Mouse (Mus musculus) hindbrain, embryonic 13.5 days (tissue): ENCODE results near the gene Lgals8. TPM values are rescaled to one million over a fixed set of nuclear protein-coding genes. Genes with fewer than 3 reads are reported as not detected.
"Not testable (repeated sequence)": the region's sequence is repeated elsewhere in the genome, so short reads cannot be mapped to it uniquely, and the experiment has no call there.

ENCODE experiments used
- ATAC-seq: fragments of 200-750 bp; cut with Nextera tagmentation; 2 replicates; pipeline ENCODE4 v1.8.0; 2017; ENCODE audit warnings: moderate TSS enrichment; ENCODE audit not compliant: low FRiP score
- H3K27ac ChIP-seq: fragments of 300-500 bp; sonication (generic); 2 replicates; pipeline ENCODE4 v1.5.1; 2015; ENCODE audit warnings: inconsistent platforms, mild to moderate bottlenecking, moderate library complexity
- H3K27me3 ChIP-seq: fragments of 300-500 bp; sonication (generic); 2 replicates; pipeline ENCODE4 v1.6.1; 2015; ENCODE audit warnings: mild to moderate bottlenecking, inconsistent platforms
- H3K36me3 ChIP-seq: fragments of 300-500 bp; sonication (generic); 2 replicates; pipeline ENCODE4 v1.6.1; 2015; ENCODE audit warnings: mild to moderate bottlenecking, inconsistent platforms
- H3K4me1 ChIP-seq: fragments of 300-500 bp; sonication (generic); replicated peaks from 2 replicates; pipeline ENCODE4 v1.6.1; 2015; ENCODE audit warnings: inconsistent platforms
- H3K4me2 ChIP-seq: fragments of 300-500 bp; sonication (generic); 2 replicates; pipeline ENCODE4 v1.6.1; 2015; ENCODE audit warnings: inconsistent platforms, mild to moderate bottlenecking, moderate library complexity
- H3K4me3 ChIP-seq: fragments of 300-500 bp; sonication (generic); 2 replicates; pipeline ENCODE4 v1.5.1; 2015; ENCODE audit warnings: mild to moderate bottlenecking, inconsistent platforms
- H3K9ac ChIP-seq: fragments of 300-500 bp; sonication (generic); 2 replicates; pipeline ENCODE4 v1.6.1; 2015; ENCODE audit warnings: mild to moderate bottlenecking, inconsistent platforms
- H3K9me3 ChIP-seq: fragments of 300-500 bp; sonication (generic); 2 replicates; pipeline ENCODE4 v1.6.1; 2016; ENCODE audit warnings: inconsistent platforms
- WGBS: fragments of 180-500 bp; shearing (Covaris S2); methylation state at CpG from one replicate; pipeline ENCODE4 v1.1.7; 2015; 5-methylcytosine and 5-hydroxymethylcytosine counted together
- polyA plus RNA-seq: library from polyadenylated mRNA; unstranded; fragments of >200 nt; fragmentation: Nextera tagmentation; extraction: Ambion mirVana; gene quantifications from 2 replicates; pipeline ENCODE4 v1.2.1, GENCODE M21; 2015

The Lgals8 gene
- polyA plus RNA-seq, 1 experiment from 2014 or later = 20.0 TPM

GRCm38 (mm10) chr13:12479802-12480201, 15.1 kb upstream of the Lgals8 start:
- no peaks in the 10 kb centered on the region for H3K4me1 ChIP-seq
- H3K27ac ChIP-seq = no peak overlapping the region
- H3K9ac ChIP-seq = no peak overlapping the region
- WGBS = 81% methylated on average over 6 of the region's 6 CpGs
- ATAC-seq = no peak
- no peaks in the 10 kb centered on the region for H3K36me3 ChIP-seq
- H3K9me3 ChIP-seq = no peaks in the 10 kb centered on the region
- no peaks in the 10 kb centered on the region for H3K27me3 ChIP-seq
- H3K4me3 ChIP-seq = no peak overlapping the region
- H3K4me2 ChIP-seq = no peak overlapping the region

GRCm38 (mm10) chr13:12478301-12478700, 13.6 kb upstream of the Lgals8 start:
- Histone ChIP-seq H3K27me3 (no peaks in the 10 kb centered on the region), H3K4me3 (no peak overlapping the region), H3K36me3 (no peaks in the 10 kb centered on the region), H3K9me3 (no peaks in the 10 kb centered on the region), H3K4me2 (no peak overlapping the region), H3K4me1 (no peaks in the 10 kb centered on the region), H3K9ac (no peak overlapping the region), H3K27ac (no peak overlapping the region)
- no peak for ATAC-seq
- WGBS = 85% methylated on average over 15 of the region's 15 CpGs

GRCm38 (mm10) chr13:12476886-12477285, 12.1 kb upstream of the Lgals8 start:
- no peaks in the 10 kb centered on the region for H3K27me3 ChIP-seq
- no peak overlapping the region for H3K4me2 ChIP-seq
- H3K9me3 ChIP-seq = no peaks in the 10 kb centered on the region
- H3K27ac ChIP-seq = no peak overlapping the region
- 88% methylated on average over 4 of the region's 4 CpGs for WGBS
- ATAC-seq = no peak
- H3K9ac ChIP-seq = no peak overlapping the region
- no peak overlapping the region for H3K4me3 ChIP-seq
- no peaks in the 10 kb centered on the region for H3K36me3 ChIP-seq
- H3K4me1 ChIP-seq = no peaks in the 10 kb centered on the region

- H3K4me3 ChIP-seq = no peak overlapping the region
- H3K36me3 ChIP-seq = no peaks in the 10 kb centered on the region
- no peak for ATAC-seq
- H3K4me2 ChIP-seq = no peak overlapping the region
- no peaks in the 10 kb centered on the region for H3K27me3 ChIP-seq
- no peak overlapping the region for H3K9ac ChIP-seq
- H3K27ac ChIP-seq = no peak overlapping the region
- 94% methylated on average over 6 of the region's 6 CpGs for WGBS
- H3K4me1 ChIP-seq = no peaks in the 10 kb centered on the region
- H3K9me3 ChIP-seq = no peaks in the 10 kb centered on the region
Measured at GRCm38 (mm10) chr13:12475239-12475638, 10.5 kb upstream of the Lgals8 start.

- no peaks in the 10 kb centered on the region for H3K9me3 ChIP-seq
- no peak overlapping the region for H3K9ac ChIP-seq
- H3K4me3 ChIP-seq = no peak overlapping the region
- ATAC-seq = peak; percentile 86
- H3K27ac ChIP-seq = no peak overlapping the region
- no peaks in the 10 kb centered on the region for H3K27me3 ChIP-seq
- 38% methylated on average over 8 of the region's 8 CpGs for WGBS
- H3K4me1 ChIP-seq = no peaks in the 10 kb centered on the region
- H3K36me3 ChIP-seq = no peaks in the 10 kb centered on the region
- H3K4me2 ChIP-seq = no peak overlapping the region
Measured at GRCm38 (mm10) chr13:12473724-12474378, 9.1 kb upstream of the Lgals8 start.

GRCm38 (mm10) chr13:12468488-12468887, 3.7 kb upstream of the Lgals8 start:
- Histone ChIP-seq H3K36me3 (no peaks in the 10 kb centered on the region), H3K4me2 (no peak overlapping the region), H3K4me3 (no peak overlapping the region), H3K4me1 (no peaks in the 10 kb centered on the region), H3K27me3 (no peaks in the 10 kb centered on the region), H3K9ac (no peak overlapping the region), H3K27ac (no peak overlapping the region), H3K9me3 (no peaks in the 10 kb centered on the region)
- no peak for ATAC-seq
- 94% methylated on average over 1 of the region's 1 CpGs for whole genome bisulfite sequencing

- 86% methylated on average over 6 of the region's 6 CpGs for WGBS
- H3K4me1 ChIP-seq = peaks cover 18% of the 10 kb centered on the region
- not testable (repeated sequence) for H3K27me3 ChIP-seq, H3K9ac ChIP-seq, ATAC-seq, H3K36me3 ChIP-seq, H3K9me3 ChIP-seq, H3K4me3 ChIP-seq, H3K4me2 ChIP-seq, H3K27ac ChIP-seq
Measured at GRCm38 (mm10) chr13:12464159-12464558, 585 bp downstream of the Lgals8 start.

GRCm38 (mm10) chr13:12462623-12463022, 2.1 kb downstream of the Lgals8 start:
- H3K36me3 ChIP-seq = no peaks in the 10 kb centered on the region
- H3K27me3 ChIP-seq = no peaks in the 10 kb centered on the region
- H3K4me2 ChIP-seq = no peak overlapping the region
- peaks cover 18% of the 10 kb centered on the region for H3K4me1 ChIP-seq
- no peak overlapping the region for H3K4me3 ChIP-seq
- ATAC-seq = no peak
- H3K9me3 ChIP-seq = no peaks in the 10 kb centered on the region
- 82% methylated on average over 4 of the region's 4 CpGs for WGBS
- no peak overlapping the region for H3K27ac ChIP-seq
- no peak overlapping the region for H3K9ac ChIP-seq

- H3K27me3 ChIP-seq = no peaks in the 10 kb centered on the region
- WGBS = 2% methylated on average over 7 of the region's 7 CpGs
- H3K4me1 ChIP-seq = peaks cover 18% of the 10 kb centered on the region
- peaks cover 4% of the 10 kb centered on the region for H3K36me3 ChIP-seq
- H3K4me3 ChIP-seq = peak overlapping the region; percentile 69
- H3K9ac ChIP-seq = peak overlapping the region; percentile 83
- no peaks in the 10 kb centered on the region for H3K9me3 ChIP-seq
- peak; percentile 52 for ATAC-seq
- H3K27ac ChIP-seq = peak overlapping the region; percentile 76
- peak overlapping the region; percentile 75 for H3K4me2 ChIP-seq
Measured at GRCm38 (mm10) chr13:12461730-12462119, 3.0 kb downstream of the Lgals8 start.

- WGBS = under 1% methylated on average over 59 of the region's 59 CpGs
- Histone ChIP-seq H3K4me1 (peaks cover 18% of the 10 kb centered on the region), H3K4me2 (peak overlapping the region; percentile 75), H3K27me3 (no peaks in the 10 kb centered on the region), H3K9me3 (no peaks in the 10 kb centered on the region), H3K4me3 (peak overlapping the region; percentile 69), H3K27ac (peak overlapping the region; percentile 76), H3K36me3 (peaks cover 8% of the 10 kb centered on the region), H3K9ac (peak overlapping the region; percentile 83)
- ATAC-seq = peak; percentile 95
Measured at GRCm38 (mm10) chr13:12460881-12461729, 3.6 kb downstream of the Lgals8 start.

GRCm38 (mm10) chr13:12460443-12460842, 4.3 kb downstream of the Lgals8 start:
- H3K27me3 ChIP-seq = no peaks in the 10 kb centered on the region
- peaks cover 18% of the 10 kb centered on the region for H3K4me1 ChIP-seq
- peak overlapping the region; percentile 83 for H3K9ac ChIP-seq
- H3K27ac ChIP-seq = 0 out of 2 replicates have a peak overlapping the region, but pooled peaks have one; percentile 76
- WGBS = 8% methylated on average over 8 of the region's 8 CpGs
- peak overlapping the region; percentile 69 for H3K4me3 ChIP-seq
- no peaks in the 10 kb centered on the region for H3K9me3 ChIP-seq
- H3K4me2 ChIP-seq = peak overlapping the region; percentile 75
- H3K36me3 ChIP-seq = peaks cover 10% of the 10 kb centered on the region
- ATAC-seq = no peak

GRCm38 (mm10) chr13:12456711-12457110, 8.0 kb downstream of the Lgals8 start:
- Histone ChIP-seq H3K9ac (no peak overlapping the region), H3K9me3 (no peaks in the 10 kb centered on the region), H3K27me3 (no peaks in the 10 kb centered on the region), H3K4me2 (no peak overlapping the region), H3K27ac (no peak overlapping the region), H3K4me3 (no peak overlapping the region), H3K4me1 (peaks cover 14% of the 10 kb centered on the region), H3K36me3 (peaks cover 33% of the 10 kb centered on the region)
- ATAC-seq = no peak
- 77% methylated on average over 7 of the region's 7 CpGs for WGBS
